Mouse (Mus musculus) layer of hippocampus, adult 11-12 months (tissue): ENCODE data around the gene Spata31d1d.

Experiments used
- DNase-seq: peaks from one replicate; pipeline ENCODE4 v3.0.0; 2022; ENCODE audit warnings: low spot score

The Spata31d1d gene

DNA sequence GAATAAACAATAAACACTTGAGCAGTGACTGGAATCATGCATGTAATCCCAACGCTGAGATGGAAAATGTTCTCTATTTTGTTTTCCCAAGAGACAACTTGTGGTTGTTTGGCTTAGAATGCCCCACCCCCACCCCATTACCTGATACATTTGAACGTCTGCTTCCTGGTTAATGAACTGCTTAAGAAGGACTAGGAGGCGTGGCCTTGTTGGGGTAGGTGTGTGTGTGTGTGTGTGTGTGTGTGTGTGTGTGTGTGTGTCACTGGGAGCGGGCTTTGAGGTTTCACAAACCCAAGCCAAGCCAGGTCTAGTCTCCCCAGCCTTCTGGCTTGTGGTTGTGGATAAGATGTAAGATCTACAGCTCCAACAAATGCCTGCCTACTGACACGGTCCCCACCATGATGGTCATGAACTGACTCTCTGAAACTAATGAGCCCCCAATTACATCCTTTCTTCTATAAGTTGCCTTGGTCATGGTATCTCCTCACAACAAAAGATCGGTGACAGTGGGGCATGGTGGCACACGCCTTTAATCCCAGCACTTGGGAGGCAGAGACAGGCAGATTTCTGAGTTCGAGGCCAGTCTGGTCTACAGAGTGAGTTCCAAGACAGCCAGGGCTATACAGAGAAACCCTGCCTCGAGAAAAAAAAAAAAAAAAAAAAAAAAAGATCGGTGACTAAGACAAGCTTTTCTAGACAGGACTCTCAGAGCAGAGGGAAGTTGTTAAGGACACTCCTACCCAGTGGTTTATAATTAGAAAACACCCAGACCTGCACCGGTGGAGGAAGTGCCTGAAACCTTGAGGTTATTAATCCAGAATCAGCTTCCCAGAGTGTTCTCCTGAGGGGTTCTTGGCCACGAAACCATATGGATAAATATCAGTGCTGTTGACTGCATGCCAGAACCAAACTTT lies 55.0 kb downstream of the Spata31d1d start:
- no peak for DNase-seq
